Mouse (Mus musculus) MEL (cell line): ENCODE measurements around the gene Rbks.

Experiments used
- CHD1 ChIP-seq: IDR thresholded peaks from 2 replicates; pipeline ENCODE4 v1.6.1; 2012; ENCODE audit warnings: low read depth, mild to moderate bottlenecking, inconsistent platforms, low read length, improper control_type of control experiment
- MAZ ChIP-seq: IDR thresholded peaks from 2 replicates; pipeline ENCODE4 v1.6.1; 2012; ENCODE audit warnings: low read depth, mild to moderate bottlenecking, inconsistent platforms, low read length, improper control_type of control experiment

DNA sequence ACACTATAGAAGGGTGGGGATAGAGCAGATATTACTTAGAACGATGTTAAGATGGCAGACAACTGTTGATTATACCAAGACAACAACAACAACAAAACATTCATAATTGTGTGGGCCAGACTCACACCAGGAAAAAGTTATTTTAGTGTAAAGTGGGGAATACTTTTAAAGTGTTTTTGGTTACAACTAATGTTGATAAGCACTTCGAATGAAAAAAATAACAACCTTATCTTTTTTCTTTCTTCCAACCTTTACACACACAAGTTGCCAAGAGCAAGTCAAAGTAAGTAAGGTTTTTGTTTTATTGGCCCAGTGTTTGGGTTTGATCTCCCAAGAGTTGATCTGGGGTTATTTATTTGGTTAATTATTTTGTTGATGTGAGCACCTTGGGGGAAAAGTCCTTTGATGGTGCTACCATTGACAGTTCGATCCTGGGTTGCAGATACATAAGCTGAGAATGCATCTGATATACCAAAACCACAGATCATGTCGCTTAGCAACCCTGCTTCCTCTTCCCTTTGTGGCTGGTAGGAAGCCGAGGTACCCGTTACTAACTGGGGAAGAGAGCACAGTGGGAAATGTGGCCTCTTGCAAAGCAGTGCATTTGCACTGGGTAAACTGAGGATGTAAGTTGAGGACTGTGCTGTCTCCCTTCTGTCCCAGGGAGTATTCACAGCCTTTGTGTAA is 82.9 kb downstream of the Rbks start:
- no peak for TF ChIP-seq MAZ
- 0 out of 2 replicates have a peak, but pooled peaks have one; percentile 80 for TF ChIP-seq CHD1
